Mouse (Mus musculus) CH12.LX (cell line): Measurements from ENCODE around the gene Khdc1b. TPM values are rescaled to one million over a fixed set of nuclear protein-coding genes. Genes with fewer than 3 reads are reported as not detected.
A peak's percentile ranks its signal among the peaks of the same experiment; 100 is the strongest.
"Not testable (repeated sequence)": the region's sequence is repeated elsewhere in the genome, so short reads cannot be mapped to it uniquely, and the experiment has no call there.

ENCODE experiments used
- DNase-seq: peaks from one replicate; pipeline ENCODE4 v3.0.0-alpha.2; 2013; ENCODE audit errors: extremely low read depth
- H3K27ac ChIP-seq: 2 replicates; pipeline ENCODE4 v1.5.1; 2012; ENCODE audit warnings: low read depth, mild to moderate bottlenecking, control low read depth, moderate library complexity; ENCODE audit not compliant: insufficient read depth
- H3K27me3 ChIP-seq: replicated peaks from 2 replicates; pipeline ENCODE3; 2012; ENCODE audit warnings: inconsistent platforms
- H3K36me3 ChIP-seq, 2 experiments: replicated peaks in 1 of 2; 2 replicates each; pipeline versions ENCODE3 to v1.6.1; 2012; ENCODE audit warnings: inconsistent platforms in 1 of 2, low read length in 1 of 2, mild to moderate bottlenecking in 1 of 2, mixed read lengths in 1 of 2, moderate library complexity in 1 of 2; ENCODE audit not compliant: control insufficient read depth in 1 of 2, insufficient read depth in 1 of 2
- H3K4me1 ChIP-seq, 2 experiments: 2 replicates each; pipeline ENCODE4 v1.6.1; 2012; ENCODE audit warnings: inconsistent platforms in 1 of 2, moderate library complexity in 1 of 2; ENCODE audit not compliant: insufficient read depth in 2 of 2, control insufficient read depth in 1 of 2
- H3K4me2 ChIP-seq: 2 replicates; pipeline ENCODE4 v1.6.1; 2012; ENCODE audit warnings: low read depth, mild to moderate bottlenecking, control low read depth; ENCODE audit not compliant: poor library complexity, insufficient read depth, severe bottlenecking
- H3K4me3 ChIP-seq, 3 experiments: fragments of 150-350 bp in 1 of 3; sonication (generic) in 1 of 3; replicated peaks in 1 of 3; 2 replicates each; pipeline versions ENCODE3 to v1.5.1; 2011 to 2012; ENCODE audit warnings: low read depth in 2 of 3, low read length in 2 of 3, mild to moderate bottlenecking in 2 of 3, moderate library complexity in 2 of 3, control low read depth in 1 of 3, improper control_type of control experiment in 1 of 3, inconsistent platforms in 1 of 3, mixed read lengths in 1 of 3; ENCODE audit not compliant: poor library complexity in 1 of 3
- H3K79me2 ChIP-seq: replicated peaks from 2 replicates; pipeline ENCODE4 v1.6.1; 2012; ENCODE audit warnings: mild to moderate bottlenecking, moderate library complexity; ENCODE audit not compliant: control insufficient read depth, poor library complexity, insufficient read depth, severe bottlenecking; ENCODE audit errors: extremely low read depth
- H3K9ac ChIP-seq: 2 replicates; pipeline ENCODE4 v1.6.1; 2012; ENCODE audit warnings: low read depth, mild to moderate bottlenecking, control low read depth, moderate library complexity; ENCODE audit not compliant: insufficient read depth
- H3K9me3 ChIP-seq: replicated peaks from 2 replicates; pipeline ENCODE3; 2012; ENCODE audit warnings: low read length, inconsistent platforms, mixed read lengths
- CHD2 ChIP-seq: IDR thresholded peaks from 2 replicates; pipeline ENCODE4 v1.6.1; 2011; ENCODE audit warnings: low read length, improper control_type of control experiment
- CTCF ChIP-seq, 2 experiments: IDR thresholded peaks in 1 of 2; conservative IDR thresholded peaks in 1 of 2; 2 replicates each; pipeline ENCODE4 v1.5.1; 2011 to 2012; ENCODE audit warnings: low read depth in 2 of 2, low read length in 2 of 2, improper control_type of control experiment in 1 of 2, inconsistent platforms in 1 of 2, mild to moderate bottlenecking in 1 of 2, moderate library complexity in 1 of 2
- ELF1 ChIP-seq: IDR thresholded peaks from 2 replicates; pipeline ENCODE4 v1.6.1; 2014; ENCODE audit warnings: low read depth, mild to moderate bottlenecking, inconsistent platforms, low read length, improper control_type of control experiment
- HCFC1 ChIP-seq: IDR thresholded peaks from 2 replicates; pipeline ENCODE4 v1.6.1; 2012; ENCODE audit warnings: low read depth, mild to moderate bottlenecking, inconsistent platforms, low read length, improper control_type of control experiment
- KAT2A ChIP-seq: IDR thresholded peaks from 2 replicates; pipeline ENCODE4 v1.6.1; 2012; ENCODE audit warnings: low read length, improper control_type of control experiment, inconsistent platforms; ENCODE audit not compliant: insufficient replicate concordance
- MYC ChIP-seq: IDR thresholded peaks from 2 replicates; pipeline ENCODE4 v1.6.1; 2011; ENCODE audit warnings: low read depth, mild to moderate bottlenecking, improper control_type of control experiment, low read length
- NELFE ChIP-seq: IDR thresholded peaks from 2 replicates; pipeline ENCODE4 v1.6.1; 2011; ENCODE audit warnings: low read depth, low read length, improper control_type of control experiment
- POLR2A ChIP-seq: IDR thresholded peaks from 2 replicates; pipeline ENCODE4 v1.6.1; 2011; ENCODE audit warnings: low read depth, mild to moderate bottlenecking, improper control_type of control experiment, low read length
- POLR2AphosphoS2 ChIP-seq: IDR thresholded peaks from 2 replicates; pipeline ENCODE4 v1.6.1; 2011; ENCODE audit warnings: low read depth, low read length, improper control_type of control experiment
- RAD21 ChIP-seq: IDR thresholded peaks from 2 replicates; pipeline ENCODE4 v1.6.1; 2011; ENCODE audit warnings: low read depth, mild to moderate bottlenecking, low read length, improper control_type of control experiment, moderate library complexity
- RCOR1 ChIP-seq: conservative IDR thresholded peaks from 2 replicates; pipeline ENCODE4 v1.6.1; 2012; ENCODE audit warnings: low read depth, mild to moderate bottlenecking, inconsistent platforms, low read length, improper control_type of control experiment
- SMC3 ChIP-seq: IDR thresholded peaks from 2 replicates; pipeline ENCODE4 v1.6.1; 2011; ENCODE audit warnings: low read depth, low read length, improper control_type of control experiment
- TBP ChIP-seq: conservative IDR thresholded peaks from 2 replicates; pipeline ENCODE4 v1.6.1; 2011; ENCODE audit warnings: low read depth, low read length, improper control_type of control experiment
- USF1 ChIP-seq: IDR thresholded peaks from 2 replicates; pipeline ENCODE4 v1.6.1; 2014; ENCODE audit warnings: low read depth, mild to moderate bottlenecking, inconsistent platforms, low read length, improper control_type of control experiment
- USF2 ChIP-seq: conservative IDR thresholded peaks from 2 replicates; pipeline ENCODE4 v1.6.1; 2011; ENCODE audit warnings: low read depth, low read length, improper control_type of control experiment
- ZC3H11A ChIP-seq: IDR thresholded peaks from 2 replicates; pipeline ENCODE4 v1.6.1; 2012; ENCODE audit warnings: low read depth, mild to moderate bottlenecking, inconsistent platforms, low read length, improper control_type of control experiment
- ZKSCAN1 ChIP-seq: IDR thresholded peaks from 2 replicates; pipeline ENCODE4 v1.6.1; 2012; ENCODE audit warnings: low read depth, inconsistent platforms, low read length, improper control_type of control experiment, borderline replicate concordance
- ZNF384 ChIP-seq: IDR thresholded peaks from 2 replicates; pipeline ENCODE4 v1.6.1; 2012; ENCODE audit warnings: low read depth, low read length, improper control_type of control experiment, inconsistent platforms
- dilution Hi-C: fragments of 300-500 bp; cut with MboI; formaldehyde crosslinking; loops from 2 replicates; pipeline ENCODE4 v1.14.3; 2020; ENCODE audit warnings: low sequenced_read_pairs; ENCODE audit not compliant: extremely low pct_unique_long_range_greater_than_20kb, extremely low pct_ligation_motif_present
- in situ Hi-C: fragments of 300-500 bp; cut with MboI; formaldehyde crosslinking; loops from 3 replicates; pipeline ENCODE4 v1.14.3; 2019; ENCODE audit warnings: low sequenced_read_pairs, low pct_ligation_motif_present, low pct_unique_long_range_greater_than_20kb, mixed read lengths
- polyA plus RNA-seq: library from polyadenylated mRNA; unstranded; fragments of >175 nt; gene quantifications from 2 replicates; pipeline ENCODE4 v1.2.1, GENCODE M21; 2012; ENCODE audit warnings: low read depth; ENCODE audit not compliant: insufficient read length
- total RNA-seq, 2 experiments: library from RNA; depleted of rRNA; stranded (reverse); fragments of 300-350 nt in 1 of 2; fragments of >200 nt in 1 of 2; gene quantifications; 2 replicates each; pipeline ENCODE4 v1.2.3; 2012 to 2014

Gene Khdc1b
- total and polyA plus RNA-seq, 3 experiments: not detected

DNA sequence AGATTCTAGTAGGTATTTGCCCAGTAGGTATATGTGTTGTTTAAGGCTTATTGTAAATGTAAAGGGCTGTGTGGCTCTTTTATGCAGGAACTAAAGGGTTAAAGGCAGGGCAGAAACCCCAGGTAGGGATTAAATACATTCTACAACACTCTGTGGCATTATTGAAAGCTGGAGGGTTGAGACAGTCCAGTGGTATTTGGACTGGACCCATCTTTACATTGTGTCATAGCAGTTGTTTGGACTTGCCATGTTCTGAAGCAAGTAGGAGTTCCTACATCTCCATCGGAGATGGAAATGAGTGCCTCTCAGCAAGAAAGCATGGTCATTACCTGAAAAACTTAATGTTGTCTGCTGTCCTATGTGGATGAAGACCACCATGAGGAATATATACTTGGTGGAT lies 42.6 kb upstream of the Khdc1b start:
- H3K9ac ChIP-seq: no peak overlapping the region
- H3K27ac ChIP-seq: no peak overlapping the region
- no peaks in the 10 kb centered on the region for H3K4me1 ChIP-seq
- TF ChIP-seq SMC3: no peak
- TF ChIP-seq POLR2AphosphoS2: no peak
- no peak for TF ChIP-seq CHD2
- TF ChIP-seq POLR2A: no peak
- TF ChIP-seq USF2: no peak
- TF ChIP-seq ELF1: no peak
- no peak overlapping the region for H3K4me2 ChIP-seq
- peaks cover 3% of the 10 kb centered on the region for H3K9me3 ChIP-seq
- H3K4me3 ChIP-seq: no peak overlapping the region
- in situ Hi-C loops (no loop called here), dilution Hi-C loops (no loop called here)
- H3K36me3 ChIP-seq: no peaks in the 10 kb centered on the region
- no peaks in the 10 kb centered on the region for H3K27me3 ChIP-seq
- no peaks in the 10 kb centered on the region for H3K79me2 ChIP-seq
- no peak for DNase-seq

DNA sequence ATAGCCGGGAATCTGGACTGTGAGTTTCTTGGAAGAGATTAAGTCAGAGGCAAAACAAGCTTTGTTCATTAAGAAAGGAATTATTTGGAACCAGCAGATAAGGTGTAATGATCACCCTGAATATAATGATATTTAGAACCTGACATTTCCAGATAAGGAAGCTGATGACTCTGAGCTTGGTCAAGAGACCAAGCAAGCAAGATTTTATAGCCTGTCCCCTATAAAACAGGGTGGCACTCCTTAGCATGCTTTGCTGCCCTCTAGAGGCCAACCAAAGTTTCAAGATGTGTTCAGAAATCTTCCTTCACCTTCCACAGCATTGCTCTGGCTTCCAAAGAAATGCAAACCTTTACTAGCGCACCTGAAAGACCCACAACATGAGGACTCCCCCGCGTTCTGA lies 39.1 kb upstream of the Khdc1b start:
- peak; percentile 51 for DNase-seq
- Histone ChIP-seq H3K4me3 (no peak overlapping the region), H3K9me3 (no peaks in the 10 kb centered on the region), H3K27me3 (no peaks in the 10 kb centered on the region), H3K4me1 (no peaks in the 10 kb centered on the region), H3K4me2 (no peak overlapping the region), H3K9ac (no peak overlapping the region), H3K79me2 (no peaks in the 10 kb centered on the region), H3K27ac (no peak overlapping the region), H3K36me3 (no peaks in the 10 kb centered on the region)
- no peak for TF ChIP-seq USF1
- TF ChIP-seq CTCF (conservative IDR thresholded peaks at IDR 0.05 in 1 of 2, IDR thresholded peaks at IDR 0.05 in 1 of 2; ENCODE audit: low read depth in 2 of 2, low read length in 2 of 2): peak; percentile 78 to 83
- TF ChIP-seq ZNF384: no peak
- TF ChIP-seq RCOR1: no peak
- TF ChIP-seq ZKSCAN1: no peak
- no peak for TF ChIP-seq POLR2AphosphoS2
- TF ChIP-seq TBP: no peak
- peak; percentile 24; the same call in 1 of the 2 replicates for TF ChIP-seq ZC3H11A
- TF ChIP-seq MYC: no peak
- TF ChIP-seq KAT2A: no peak
- peak; percentile 81 for TF ChIP-seq RAD21
- no peak for TF ChIP-seq NELFE
- peak; percentile 64 for TF ChIP-seq SMC3
- TF ChIP-seq HCFC1: no peak
- in situ Hi-C loops: no loop called here
- dilution Hi-C loops: no loop called here

DNA sequence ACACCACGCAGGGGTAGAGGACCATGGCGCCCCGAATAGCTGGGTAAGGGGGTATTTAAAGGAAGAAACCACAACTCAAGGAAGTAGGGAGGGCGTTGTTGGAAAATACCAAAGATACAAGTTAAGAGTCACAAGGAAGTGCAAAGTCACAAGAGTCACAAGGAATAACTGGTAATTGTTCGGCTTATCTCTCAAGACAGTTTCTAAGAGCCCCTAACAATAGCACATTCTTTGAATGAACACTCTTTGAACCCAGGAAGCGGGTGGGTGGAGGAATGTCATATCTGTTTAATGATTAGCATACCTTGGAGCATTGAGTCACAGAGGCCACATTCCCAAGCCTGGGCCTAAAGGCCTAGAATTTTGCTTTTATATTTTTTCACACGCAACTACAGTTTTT lies 38.6 kb upstream of the Khdc1b start:
- DNase-seq, H3K9ac ChIP-seq, dilution Hi-C loops, H3K4me1 ChIP-seq, H3K27ac ChIP-seq, in situ Hi-C loops, H3K4me3 ChIP-seq, H3K79me2 ChIP-seq, H3K27me3 ChIP-seq, H3K9me3 ChIP-seq, H3K36me3 ChIP-seq, H3K4me2 ChIP-seq: not testable (repeated sequence)
